Mouse (Mus musculus): ENCODE data around the gene Borcs5. TPM values are rescaled to one million over a fixed set of nuclear protein-coding genes. Genes with fewer than 3 reads are reported as not detected.

Gene Borcs5
- polyA plus RNA-seq, 1 experiment from 2014 or later = 32.9 TPM

- Histone ChIP-seq H3K27ac (replicated peaks) (no peak overlapping the region), H3K4me2 (replicated peaks) (no peak overlapping the region), H3K36me3 (no peaks in the 10 kb centered on the region), H3K27me3 (no peaks in the 10 kb centered on the region), H3K9ac (replicated peaks) (no peak overlapping the region), H3K4me3 (no peak overlapping the region), H3K9me3 (no peaks in the 10 kb centered on the region), H3K4me1 (peaks cover 3% of the 10 kb centered on the region; the same call in 1 of the 2 replicates)
- ATAC-seq (ENCODE audit: low FRiP score, low read depth) = no peak
- 94% methylated on average over 4 of the region's 4 CpGs for WGBS
Observed at GRCm38 (mm10) chr6:134703053-134703690, 63.9 kb downstream of the Borcs5 start.

GRCm38 (mm10) chr6:134706467-134706866 lies 67.2 kb downstream of the Borcs5 start:
- H3K27ac ChIP-seq (replicated peaks) = no peak overlapping the region
- no peak overlapping the region for H3K9ac ChIP-seq (replicated peaks)
- no peaks in the 10 kb centered on the region for H3K27me3 ChIP-seq
- H3K4me1 ChIP-seq = no peaks in the 10 kb centered on the region
- no peaks in the 10 kb centered on the region for H3K9me3 ChIP-seq
- H3K36me3 ChIP-seq = no peaks in the 10 kb centered on the region; the same call in 1 of the 2 replicates
- WGBS = 88% methylated on average over 4 of the region's 4 CpGs
- H3K4me3 ChIP-seq = no peak overlapping the region
- H3K4me2 ChIP-seq (replicated peaks) = no peak overlapping the region
- no peak for ATAC-seq (ENCODE audit: low FRiP score, low read depth)

- no peak for ATAC-seq (ENCODE audit: low FRiP score, low read depth)
- no peaks in the 10 kb centered on the region for H3K9me3 ChIP-seq
- 89% methylated on average over 15 of the region's 15 CpGs for WGBS
- H3K27ac ChIP-seq (replicated peaks) = no peak overlapping the region
- no peak overlapping the region for H3K4me3 ChIP-seq
- H3K4me2 ChIP-seq (replicated peaks) = no peak overlapping the region
- no peak overlapping the region for H3K9ac ChIP-seq (replicated peaks)
- no peaks in the 10 kb centered on the region for H3K27me3 ChIP-seq
- no peaks in the 10 kb centered on the region for H3K4me1 ChIP-seq
- H3K36me3 ChIP-seq = no peaks in the 10 kb centered on the region; the same call in 1 of the 2 replicates
Observed at GRCm38 (mm10) chr6:134710020-134710419, 70.7 kb downstream of the Borcs5 start.

GRCm38 (mm10) chr6:134713321-134713720 lies 74.0 kb downstream of the Borcs5 start:
- Histone ChIP-seq H3K4me3 (no peak overlapping the region), H3K9ac (replicated peaks) (no peak overlapping the region), H3K36me3 (peaks cover 25% of the 10 kb centered on the region), H3K4me2 (replicated peaks) (no peak overlapping the region), H3K9me3 (no peaks in the 10 kb centered on the region), H3K4me1 (no peaks in the 10 kb centered on the region), H3K27me3 (no peaks in the 10 kb centered on the region), H3K27ac (replicated peaks) (no peak overlapping the region)
- WGBS = 40% methylated on average over 3 of the region's 3 CpGs
- ATAC-seq (ENCODE audit: low FRiP score, low read depth) = no peak

- H3K9ac ChIP-seq (replicated peaks) = no peak overlapping the region
- H3K4me2 ChIP-seq (replicated peaks) = no peak overlapping the region
- no peak overlapping the region for H3K4me3 ChIP-seq
- no peaks in the 10 kb centered on the region for H3K4me1 ChIP-seq
- no peak for ATAC-seq (ENCODE audit: low FRiP score, low read depth)
- WGBS = 78% methylated on average over 1 of the region's 1 CpGs
- no peaks in the 10 kb centered on the region for H3K9me3 ChIP-seq
- H3K27ac ChIP-seq (replicated peaks) = no peak overlapping the region
- H3K27me3 ChIP-seq = no peaks in the 10 kb centered on the region
- peaks cover 31% of the 10 kb centered on the region for H3K36me3 ChIP-seq
Observed at GRCm38 (mm10) chr6:134713897-134714296, 74.6 kb downstream of the Borcs5 start.

GRCm38 (mm10) chr6:134716168-134716587 lies 76.9 kb downstream of the Borcs5 start:
- H3K27ac ChIP-seq (replicated peaks) = no peak overlapping the region

GRCm38 (mm10) chr6:134717886-134718667 lies 78.8 kb downstream of the Borcs5 start:
- no peaks in the 10 kb centered on the region for H3K4me1 ChIP-seq
- H3K27ac ChIP-seq (replicated peaks) = no peak overlapping the region
- no peak overlapping the region for H3K4me3 ChIP-seq
- H3K9ac ChIP-seq (replicated peaks) = no peak overlapping the region
- H3K9me3 ChIP-seq = no peaks in the 10 kb centered on the region
- no peak for ATAC-seq (ENCODE audit: low FRiP score, low read depth)
- no peaks in the 10 kb centered on the region for H3K27me3 ChIP-seq
- H3K36me3 ChIP-seq = peaks cover 45% of the 10 kb centered on the region
- 91% methylated on average over 20 of the region's 20 CpGs for WGBS
- H3K4me2 ChIP-seq (replicated peaks) = no peak overlapping the region

More at GRCm38 (mm10) chr6:134716168-134716587, 76.9 kb downstream of the Borcs5 start:
- Histone ChIP-seq H3K4me1 (no peaks in the 10 kb centered on the region), H3K9me3 (no peaks in the 10 kb centered on the region), H3K9ac (replicated peaks) (no peak overlapping the region), H3K27me3 (no peaks in the 10 kb centered on the region), H3K4me2 (replicated peaks) (no peak overlapping the region), H3K36me3 (peaks cover 45% of the 10 kb centered on the region), H3K4me3 (no peak overlapping the region)
- no peak for ATAC-seq (ENCODE audit: low FRiP score, low read depth)
- 83% methylated on average over 6 of the region's 6 CpGs for WGBS

- no peak for ATAC-seq (ENCODE audit: low FRiP score, low read depth)
- H3K9me3 ChIP-seq = no peaks in the 10 kb centered on the region
- H3K27me3 ChIP-seq = no peaks in the 10 kb centered on the region
- H3K4me3 ChIP-seq = no peak overlapping the region
- no peak overlapping the region for H3K4me2 ChIP-seq (replicated peaks)
- no peak overlapping the region for H3K9ac ChIP-seq (replicated peaks)
- no peaks in the 10 kb centered on the region for H3K4me1 ChIP-seq
- 94% methylated on average over 11 of the region's 11 CpGs for WGBS
- H3K27ac ChIP-seq (replicated peaks) = no peak overlapping the region
- H3K36me3 ChIP-seq = peaks cover 48% of the 10 kb centered on the region
Observed at GRCm38 (mm10) chr6:134718668-134719065, 79.4 kb downstream of the Borcs5 start.

- peaks cover 48% of the 10 kb centered on the region for H3K36me3 ChIP-seq
- H3K27ac ChIP-seq (replicated peaks) = no peak overlapping the region
- H3K27me3 ChIP-seq = no peaks in the 10 kb centered on the region
- H3K4me1 ChIP-seq = no peaks in the 10 kb centered on the region
- H3K9me3 ChIP-seq = no peaks in the 10 kb centered on the region
- no peak overlapping the region for H3K4me2 ChIP-seq (replicated peaks)
- 87% methylated on average over 5 of the region's 5 CpGs for WGBS
- ATAC-seq (ENCODE audit: low FRiP score, low read depth) = no peak
- H3K9ac ChIP-seq (replicated peaks) = no peak overlapping the region
- no peak overlapping the region for H3K4me3 ChIP-seq
Observed at GRCm38 (mm10) chr6:134719156-134719555, 79.8 kb downstream of the Borcs5 start.

- 88% methylated on average over 5 of the region's 5 CpGs for WGBS
- H3K4me1 ChIP-seq = no peaks in the 10 kb centered on the region
- no peak overlapping the region for H3K4me2 ChIP-seq (replicated peaks)
- no peak overlapping the region for H3K9ac ChIP-seq (replicated peaks)
- ATAC-seq (ENCODE audit: low FRiP score, low read depth) = no peak
- no peak overlapping the region for H3K27ac ChIP-seq (replicated peaks)
- peaks cover 53% of the 10 kb centered on the region for H3K36me3 ChIP-seq
- H3K4me3 ChIP-seq = no peak overlapping the region
- H3K27me3 ChIP-seq = no peaks in the 10 kb centered on the region
- no peaks in the 10 kb centered on the region for H3K9me3 ChIP-seq
Observed at GRCm38 (mm10) chr6:134720150-134720549, 80.8 kb downstream of the Borcs5 start.

GRCm38 (mm10) chr6:134721729-134722269 lies 82.5 kb downstream of the Borcs5 start:
- ATAC-seq (ENCODE audit: low FRiP score, low read depth) = no peak
- no peak overlapping the region for H3K4me2 ChIP-seq (replicated peaks)
- H3K4me1 ChIP-seq = no peaks in the 10 kb centered on the region
- 93% methylated on average over 6 of the region's 6 CpGs for WGBS
- H3K9ac ChIP-seq (replicated peaks) = no peak overlapping the region
- H3K4me3 ChIP-seq = no peak overlapping the region
- H3K36me3 ChIP-seq = peaks cover 50% of the 10 kb centered on the region
- H3K27me3 ChIP-seq = no peaks in the 10 kb centered on the region
- no peak overlapping the region for H3K27ac ChIP-seq (replicated peaks)
- H3K9me3 ChIP-seq = no peaks in the 10 kb centered on the region

GRCm38 (mm10) chr6:134722906-134723305 lies 83.6 kb downstream of the Borcs5 start:
- WGBS = 92% methylated on average over 8 of the region's 8 CpGs
- H3K4me1 ChIP-seq = no peaks in the 10 kb centered on the region
- no peak overlapping the region for H3K4me2 ChIP-seq (replicated peaks)
- no peak overlapping the region for H3K27ac ChIP-seq (replicated peaks)
- H3K27me3 ChIP-seq = no peaks in the 10 kb centered on the region
- H3K9ac ChIP-seq (replicated peaks) = no peak overlapping the region
- peaks cover 39% of the 10 kb centered on the region for H3K36me3 ChIP-seq
- no peak overlapping the region for H3K4me3 ChIP-seq
- no peaks in the 10 kb centered on the region for H3K9me3 ChIP-seq
- no peak for ATAC-seq (ENCODE audit: low FRiP score, low read depth)

All from midbrain, embryonic 12.5 days (tissue).